Mouse (Mus musculus) liver, postnatal 0 days (tissue): ENCODE measurements around the gene Macrod2.

ENCODE experiments used
- CTCF ChIP-seq: sonication (generic); IDR thresholded peaks from 2 replicates; pipeline ENCODE4 v1.5.1; 2016; ENCODE audit warnings: antibody characterized with exemption, low read depth
- EP300 ChIP-seq: IDR thresholded peaks from 2 replicates; pipeline ENCODE4 v1.6.1; 2016; ENCODE audit warnings: antibody characterized with exemption, low read depth, mild to moderate bottlenecking

DNA sequence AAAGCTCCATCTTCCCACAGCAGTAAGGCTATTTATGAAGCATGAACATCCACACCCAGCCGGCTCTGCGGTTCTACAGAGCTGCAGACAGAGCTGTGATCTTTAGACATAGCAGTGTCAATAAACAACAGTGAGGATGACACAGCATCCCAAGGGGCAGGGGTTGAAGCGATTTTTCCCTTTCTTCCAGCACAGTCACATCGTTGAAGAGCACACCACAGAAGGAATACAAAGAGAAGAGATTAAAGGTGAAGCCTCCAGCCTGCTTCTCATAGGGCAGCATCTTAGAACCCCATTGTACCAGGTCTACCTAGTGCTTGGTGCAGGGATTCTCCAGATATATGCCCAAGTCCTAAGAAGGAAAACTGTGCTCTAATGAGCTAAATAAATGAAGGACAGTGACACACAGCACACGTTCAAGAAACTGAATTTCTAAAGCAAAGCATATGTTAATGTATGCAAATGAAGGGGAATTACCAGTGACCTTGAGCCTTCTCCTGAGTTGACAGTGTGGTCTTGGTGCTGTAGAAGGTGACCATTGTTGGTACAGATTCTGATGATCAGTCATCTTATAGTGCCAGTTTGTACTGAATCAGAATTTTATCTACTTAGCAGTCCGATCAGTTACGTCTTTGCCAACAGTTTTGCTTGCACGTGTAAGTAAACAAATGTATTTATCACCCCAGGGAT is 1021.9 kb downstream of the Macrod2 start:
- TF ChIP-seq EP300 (no peak), CTCF (no peak)
